Mouse (Mus musculus) spleen, adult 2 months (tissue): ENCODE measurements around the gene Fam217a.

Experiments used
- CTCF ChIP-seq: fragments of 200-500 bp; IDR thresholded peaks from 2 replicates; pipeline ENCODE4 v1.5.1; 2011; ENCODE audit warnings: mild to moderate bottlenecking, inconsistent platforms; ENCODE audit not compliant: insufficient read depth, insufficient read length, insufficient replicate concordance; ENCODE audit errors: extremely low read depth
- POLR2A ChIP-seq: fragments of 200-500 bp; IDR thresholded peaks from 2 replicates; pipeline ENCODE4 v1.6.1; 2011; ENCODE audit warnings: low read depth, low read length, inconsistent platforms

- TF ChIP-seq CTCF (no peak), POLR2A (no peak)
These were observed 9.5 kb downstream of the Fam217a start for GRCm38 (mm10) chr13:34914614-34915013.
